Mouse (Mus musculus): ENCODE results near the gene Gata1. TPM values are rescaled to one million over a fixed set of nuclear protein-coding genes. Genes with fewer than 3 reads are reported as not detected.
"Not testable (repeated sequence)": the region's sequence is repeated elsewhere in the genome, so short reads cannot be mapped to it uniquely, and the experiment has no call there.

Gene Gata1
- polyA plus RNA-seq, 1 experiment from 2014 or later: 0.18 TPM

DNA sequence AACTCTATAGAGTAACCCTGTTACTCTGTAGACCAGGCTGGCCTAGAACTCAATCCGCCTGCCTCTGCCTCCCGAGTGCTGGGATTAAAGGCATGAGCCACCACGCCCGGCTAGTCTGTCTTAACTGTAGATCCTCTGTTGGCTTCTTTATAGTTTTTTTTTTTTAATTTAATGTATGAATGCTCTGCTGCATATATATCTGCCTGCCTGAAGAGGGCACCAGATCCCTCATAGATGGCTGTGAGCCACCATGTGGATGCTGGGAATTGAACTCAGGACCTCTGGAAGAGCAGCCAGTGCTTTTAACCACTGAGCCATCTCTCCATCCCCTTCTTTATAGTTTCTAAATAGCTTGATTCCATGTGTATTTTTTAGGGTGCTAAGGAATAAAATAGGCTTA, 31.5 kb upstream of the Gata1 start:
- not testable (repeated sequence) for H3K27ac ChIP-seq (ENCODE audit: low read length); H3K9me3 ChIP-seq (replicated peaks; ENCODE audit: control insufficient read depth, low read length, poor library complexity, severe bottlenecking); H3K36me3 ChIP-seq (ENCODE audit: control insufficient read depth, insufficient read depth, low read length); ATAC-seq; H3K4me3 ChIP-seq (ENCODE audit: low read depth, low read length); H3K4me2 ChIP-seq (ENCODE audit: low read length); H3K4me1 ChIP-seq (ENCODE audit: control insufficient read depth, insufficient read depth, low read length); H3K9ac ChIP-seq (ENCODE audit: low read depth, low read length); H3K27me3 ChIP-seq (ENCODE audit: control insufficient read depth, insufficient read depth, low read depth, low read length)
- 91% methylated on average over 4 of the region's 4 CpGs for WGBS

DNA sequence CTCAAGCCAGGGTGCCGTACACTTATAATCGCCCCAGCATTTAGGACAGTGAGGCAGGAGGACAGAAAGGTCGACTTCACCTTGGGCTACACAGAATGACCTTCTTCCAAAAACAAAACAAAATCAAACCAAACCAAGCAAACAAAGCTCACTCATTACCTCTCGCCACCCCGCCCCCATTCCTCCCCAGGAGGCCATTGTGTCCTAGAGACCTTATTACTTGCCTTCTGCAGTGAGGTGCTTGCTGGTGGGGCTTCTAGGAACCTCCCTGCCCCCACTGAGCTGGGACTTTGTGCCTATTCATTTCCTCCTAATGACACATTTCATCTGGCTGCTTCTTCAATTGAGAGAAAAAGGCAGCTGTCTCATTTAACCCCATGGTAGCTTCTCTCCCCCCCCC, 30.7 kb upstream of the Gata1 start:
- Histone ChIP-seq H3K27me3 (ENCODE audit: control insufficient read depth, insufficient read depth, low read depth, low read length) (no peaks in the 10 kb centered on the region), H3K4me2 (ENCODE audit: low read length) (no peak overlapping the region), H3K4me1 (ENCODE audit: control insufficient read depth, insufficient read depth, low read length) (no peaks in the 10 kb centered on the region), H3K27ac (ENCODE audit: low read length) (no peak overlapping the region), H3K9ac (ENCODE audit: low read depth, low read length) (no peak overlapping the region), H3K9me3 (replicated peaks; ENCODE audit: control insufficient read depth, low read length, poor library complexity, severe bottlenecking) (no peaks in the 10 kb centered on the region), H3K4me3 (ENCODE audit: low read depth, low read length) (no peak overlapping the region), H3K36me3 (ENCODE audit: control insufficient read depth, insufficient read depth, low read length) (no peaks in the 10 kb centered on the region)
- 28% methylated on average over 5 of the region's 5 CpGs for WGBS
- no peak for ATAC-seq

DNA sequence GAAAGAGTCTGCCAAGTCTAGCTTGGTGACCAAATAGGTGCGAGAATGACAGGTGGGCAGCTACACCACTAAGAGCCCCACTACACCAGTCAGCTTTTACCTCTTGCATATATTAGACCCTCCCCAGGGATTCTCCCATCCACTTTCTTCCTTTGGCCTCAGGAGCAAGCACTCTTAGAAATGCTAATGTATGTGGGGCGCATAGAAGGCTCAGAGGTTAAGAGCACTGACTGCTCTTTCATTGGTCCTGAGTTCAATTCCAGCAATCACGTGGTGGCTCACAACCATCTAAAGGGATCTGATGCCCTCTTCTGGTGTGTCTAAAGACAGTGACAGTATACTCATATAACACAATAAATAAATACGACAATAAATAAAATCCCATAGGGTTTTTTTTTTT, 25.1 kb upstream of the Gata1 start:
- no peak for ATAC-seq
- no peak overlapping the region for H3K4me3 ChIP-seq (ENCODE audit: low read depth, low read length)
- no peak overlapping the region for H3K9ac ChIP-seq (ENCODE audit: low read depth, low read length)
- H3K4me1 ChIP-seq (ENCODE audit: control insufficient read depth, insufficient read depth, low read length): no peaks in the 10 kb centered on the region
- 73% methylated on average over 4 of the region's 4 CpGs for WGBS
- H3K27me3 ChIP-seq (ENCODE audit: control insufficient read depth, insufficient read depth, low read depth, low read length): no peaks in the 10 kb centered on the region
- H3K36me3 ChIP-seq (ENCODE audit: control insufficient read depth, insufficient read depth, low read length): no peaks in the 10 kb centered on the region
- no peak overlapping the region for H3K27ac ChIP-seq (ENCODE audit: low read length)
- H3K4me2 ChIP-seq (ENCODE audit: low read length): no peak overlapping the region
- H3K9me3 ChIP-seq (replicated peaks; ENCODE audit: control insufficient read depth, low read length, poor library complexity, severe bottlenecking): no peaks in the 10 kb centered on the region; the same call in 1 of the 2 replicates

DNA sequence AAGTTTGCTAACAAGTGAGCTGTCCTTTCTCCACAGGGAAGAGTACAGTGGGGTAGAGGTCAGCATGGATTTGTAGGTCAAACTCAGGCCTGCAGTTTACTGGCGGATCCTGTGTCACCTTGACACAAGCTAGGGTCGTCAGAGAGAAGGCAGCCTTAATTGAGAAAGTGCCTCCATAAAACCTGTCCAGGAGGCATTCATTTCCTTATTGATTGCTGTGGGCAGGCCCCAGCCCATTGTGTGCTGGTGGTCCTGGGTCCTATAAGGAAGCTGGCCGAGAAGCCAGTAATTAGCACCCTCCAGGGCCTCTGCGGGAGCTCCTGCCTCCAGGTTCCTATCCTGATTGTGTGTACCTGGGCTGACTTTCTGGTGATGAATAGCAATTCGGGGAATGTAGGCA, 24.1 kb upstream of the Gata1 start:
- H3K36me3 ChIP-seq (ENCODE audit: control insufficient read depth, insufficient read depth, low read length): no peaks in the 10 kb centered on the region
- H3K4me3 ChIP-seq (ENCODE audit: low read depth, low read length): no peak overlapping the region
- ATAC-seq: no peak
- H3K4me2 ChIP-seq (ENCODE audit: low read length): no peak overlapping the region
- H3K27ac ChIP-seq (ENCODE audit: low read length): no peak overlapping the region
- no peaks in the 10 kb centered on the region; the same call in 1 of the 2 replicates for H3K9me3 ChIP-seq (replicated peaks; ENCODE audit: control insufficient read depth, low read length, poor library complexity, severe bottlenecking)
- no peaks in the 10 kb centered on the region for H3K4me1 ChIP-seq (ENCODE audit: control insufficient read depth, insufficient read depth, low read length)
- H3K9ac ChIP-seq (ENCODE audit: low read depth, low read length): no peak overlapping the region
- 29% methylated on average over 5 of the region's 5 CpGs for WGBS
- H3K27me3 ChIP-seq (ENCODE audit: control insufficient read depth, insufficient read depth, low read depth, low read length): no peaks in the 10 kb centered on the region

DNA sequence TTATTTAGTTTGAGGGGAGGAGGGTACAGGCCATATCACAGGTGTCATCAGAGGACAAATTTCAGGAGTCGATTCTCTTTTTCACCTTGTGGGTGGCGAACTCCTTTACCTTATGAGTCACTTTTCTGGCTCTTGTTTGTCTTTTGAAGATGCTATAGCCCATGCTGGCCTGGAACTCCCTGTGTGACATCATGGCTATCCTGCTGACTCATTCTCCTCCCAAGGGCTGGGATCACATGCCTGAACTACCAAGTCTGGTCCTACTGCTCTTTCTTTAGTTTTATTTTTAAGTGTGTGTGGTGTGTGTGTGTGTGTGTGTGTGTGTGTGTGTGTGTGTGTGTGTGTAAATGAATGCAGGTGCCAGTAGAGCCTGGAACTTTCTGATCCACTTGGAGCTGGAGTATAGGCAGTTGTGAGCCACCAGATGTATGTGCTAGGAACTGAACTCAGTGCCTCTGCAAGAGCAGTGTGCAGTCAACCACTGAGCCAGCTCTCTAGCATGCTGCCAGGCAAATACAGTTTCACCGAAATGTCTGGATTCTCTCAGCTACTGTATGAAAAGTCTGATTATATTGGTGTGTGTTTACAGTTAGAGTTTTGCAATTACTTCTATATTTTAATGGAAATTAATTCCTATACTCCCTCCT, 22.8 kb upstream of the Gata1 start:
- Histone ChIP-seq H3K36me3 (ENCODE audit: control insufficient read depth, insufficient read depth, low read length) (no peaks in the 10 kb centered on the region), H3K4me2 (ENCODE audit: low read length) (no peak overlapping the region), H3K9me3 (replicated peaks; ENCODE audit: control insufficient read depth, low read length, poor library complexity, severe bottlenecking) (no peaks in the 10 kb centered on the region; the same call in 1 of the 2 replicates), H3K27me3 (ENCODE audit: control insufficient read depth, insufficient read depth, low read depth, low read length) (no peaks in the 10 kb centered on the region), H3K4me1 (ENCODE audit: control insufficient read depth, insufficient read depth, low read length) (no peaks in the 10 kb centered on the region), H3K9ac (ENCODE audit: low read depth, low read length) (no peak overlapping the region), H3K27ac (ENCODE audit: low read length) (no peak overlapping the region), H3K4me3 (ENCODE audit: low read depth, low read length) (no peak overlapping the region)
- no peak for ATAC-seq
- 83% methylated on average over 3 of the region's 3 CpGs for WGBS

DNA sequence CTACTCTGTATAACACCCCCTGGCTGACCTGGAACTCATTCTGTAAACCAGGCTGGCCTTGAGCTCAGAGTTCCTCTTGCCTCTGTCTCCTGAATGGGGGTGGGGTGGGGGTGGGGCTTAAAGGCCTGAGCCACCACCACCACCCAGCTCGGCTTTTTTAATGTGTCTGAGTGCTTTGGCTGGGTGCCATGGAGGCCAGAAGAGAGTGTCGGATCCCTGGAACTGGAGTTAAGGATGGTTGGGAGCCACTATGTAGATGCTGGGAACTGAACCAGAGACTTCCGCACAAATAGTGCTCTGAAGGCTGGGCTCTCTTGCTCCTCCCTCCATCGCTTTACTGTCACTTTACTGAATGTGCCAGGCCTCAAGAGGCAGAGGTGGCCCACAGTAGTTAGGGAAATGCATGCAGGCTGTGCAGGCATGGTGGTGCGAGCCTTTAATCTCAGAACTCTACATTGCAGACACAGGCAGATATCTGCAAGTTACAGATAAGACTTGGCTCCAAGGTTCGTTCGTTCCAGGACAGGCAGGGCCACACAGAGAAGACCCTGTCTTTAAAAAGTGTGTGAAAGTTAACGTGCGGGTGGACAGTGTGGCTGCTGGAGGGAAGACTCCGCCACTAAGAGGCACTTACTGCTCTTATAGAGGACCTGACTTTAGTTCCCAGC, 15.3 kb upstream of the Gata1 start:
- Histone ChIP-seq H3K9me3 (replicated peaks; ENCODE audit: control insufficient read depth, low read length, poor library complexity, severe bottlenecking) (no peaks in the 10 kb centered on the region), H3K27ac (ENCODE audit: low read length) (no peak overlapping the region), H3K4me2 (ENCODE audit: low read length) (no peak overlapping the region), H3K4me3 (ENCODE audit: low read depth, low read length) (no peak overlapping the region), H3K9ac (ENCODE audit: low read depth, low read length) (no peak overlapping the region), H3K27me3 (ENCODE audit: control insufficient read depth, insufficient read depth, low read depth, low read length) (no peaks in the 10 kb centered on the region), H3K4me1 (ENCODE audit: control insufficient read depth, insufficient read depth, low read length) (no peaks in the 10 kb centered on the region), H3K36me3 (ENCODE audit: control insufficient read depth, insufficient read depth, low read length) (no peaks in the 10 kb centered on the region)
- 81% methylated on average over 10 of the region's 10 CpGs for WGBS
- ATAC-seq: no peak

DNA sequence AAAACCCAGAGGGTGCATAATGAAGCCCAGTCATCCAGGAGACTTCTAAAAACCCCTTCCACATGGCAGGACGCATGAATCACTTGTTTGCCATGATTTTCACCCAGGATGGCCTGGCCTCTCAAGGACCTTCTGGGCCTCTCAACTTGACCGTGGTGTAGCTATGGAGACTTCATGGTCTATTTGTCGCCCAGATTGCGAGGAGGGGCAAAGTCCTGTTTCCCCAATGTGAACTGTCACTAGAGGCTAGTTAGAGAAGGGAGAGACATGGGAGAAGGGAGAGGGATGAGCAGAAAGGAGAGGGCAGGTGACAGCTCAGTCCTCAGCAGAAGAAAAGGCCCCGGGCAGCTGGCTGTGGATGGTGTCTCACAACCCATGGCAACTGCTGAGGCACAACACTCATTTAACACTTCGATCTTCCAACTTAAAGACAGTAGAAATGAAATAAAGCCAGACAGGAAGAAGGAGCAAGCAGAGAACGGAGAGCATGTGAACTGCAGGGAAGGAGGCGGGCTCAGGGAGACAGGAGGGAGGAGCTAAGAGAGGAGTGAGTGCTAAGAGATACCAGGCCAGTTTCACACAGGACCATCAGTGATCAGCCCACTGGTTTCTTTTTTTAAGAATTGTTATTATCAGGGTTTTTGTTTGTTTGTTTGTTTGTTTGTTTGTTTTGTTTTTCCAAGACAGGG, 14.7 kb upstream of the Gata1 start:
- no peaks in the 10 kb centered on the region for H3K4me1 ChIP-seq (ENCODE audit: control insufficient read depth, insufficient read depth, low read length)
- no peak overlapping the region for H3K27ac ChIP-seq (ENCODE audit: low read length)
- 61% methylated on average over 8 of the region's 8 CpGs for WGBS
- H3K9ac ChIP-seq (ENCODE audit: low read depth, low read length): no peak overlapping the region
- no peaks in the 10 kb centered on the region for H3K27me3 ChIP-seq (ENCODE audit: control insufficient read depth, insufficient read depth, low read depth, low read length)
- no peaks in the 10 kb centered on the region for H3K36me3 ChIP-seq (ENCODE audit: control insufficient read depth, insufficient read depth, low read length)
- H3K4me3 ChIP-seq (ENCODE audit: low read depth, low read length): no peak overlapping the region
- no peaks in the 10 kb centered on the region for H3K9me3 ChIP-seq (replicated peaks; ENCODE audit: control insufficient read depth, low read length, poor library complexity, severe bottlenecking)
- no peak overlapping the region for H3K4me2 ChIP-seq (ENCODE audit: low read length)
- ATAC-seq: no peak

DNA sequence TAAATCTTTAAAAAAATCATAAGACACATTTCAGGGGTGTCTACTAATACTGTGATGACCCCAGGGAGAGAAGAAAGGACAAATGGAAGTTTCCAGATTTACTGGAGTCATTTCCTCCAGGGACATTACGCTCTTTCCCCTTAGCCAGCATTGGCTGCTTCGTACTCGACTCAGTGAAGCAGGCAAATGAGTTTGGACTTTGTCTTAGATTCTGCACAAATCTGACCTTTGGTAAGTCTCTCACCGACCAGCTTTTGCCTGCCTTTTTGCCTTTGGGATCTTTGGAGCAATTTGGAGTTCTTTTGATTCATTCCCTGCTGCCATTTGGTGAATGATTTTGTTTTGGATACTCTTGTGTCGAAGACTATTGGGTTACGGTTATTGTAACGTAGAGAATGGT, 3.5 kb upstream of the Gata1 start:
- no peak overlapping the region for H3K27ac ChIP-seq (ENCODE audit: low read length)
- no peak overlapping the region for H3K4me3 ChIP-seq (ENCODE audit: low read depth, low read length)
- no peak for ATAC-seq
- H3K9me3 ChIP-seq (replicated peaks; ENCODE audit: control insufficient read depth, low read length, poor library complexity, severe bottlenecking): no peaks in the 10 kb centered on the region
- no peaks in the 10 kb centered on the region for H3K27me3 ChIP-seq (ENCODE audit: control insufficient read depth, insufficient read depth, low read depth, low read length)
- 87% methylated on average over 7 of the region's 7 CpGs for WGBS
- H3K4me2 ChIP-seq (ENCODE audit: low read length): no peak overlapping the region
- no peaks in the 10 kb centered on the region for H3K4me1 ChIP-seq (ENCODE audit: control insufficient read depth, insufficient read depth, low read length)
- no peaks in the 10 kb centered on the region for H3K36me3 ChIP-seq (ENCODE audit: control insufficient read depth, insufficient read depth, low read length)
- no peak overlapping the region for H3K9ac ChIP-seq (ENCODE audit: low read depth, low read length)

DNA sequence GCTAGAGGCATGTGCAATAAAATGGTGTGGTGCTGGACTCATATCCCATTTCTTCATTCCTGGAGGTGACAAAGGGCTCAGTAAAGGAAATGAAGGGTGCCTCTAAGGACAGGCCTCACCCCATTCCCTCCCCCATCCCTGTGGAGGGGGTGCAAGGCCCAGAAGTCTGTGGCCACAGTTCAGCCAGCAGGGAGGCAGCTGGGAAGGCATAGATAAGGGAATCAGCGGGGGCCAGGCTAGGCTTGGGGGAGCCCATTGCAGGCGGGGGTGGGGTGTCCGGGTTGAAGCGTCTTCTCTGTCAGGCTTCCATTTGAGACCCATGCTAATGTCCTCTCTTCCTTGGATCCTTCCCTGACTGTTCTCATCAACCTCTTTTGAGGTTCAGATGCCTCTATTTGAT, 6.6 kb downstream of the Gata1 start:
- Histone ChIP-seq H3K9me3 (replicated peaks; ENCODE audit: control insufficient read depth, low read length, poor library complexity, severe bottlenecking) (no peaks in the 10 kb centered on the region), H3K27ac (ENCODE audit: low read length) (no peak overlapping the region), H3K27me3 (ENCODE audit: control insufficient read depth, insufficient read depth, low read depth, low read length) (no peaks in the 10 kb centered on the region), H3K4me3 (ENCODE audit: low read depth, low read length) (no peak overlapping the region), H3K4me1 (ENCODE audit: control insufficient read depth, insufficient read depth, low read length) (no peaks in the 10 kb centered on the region), H3K4me2 (ENCODE audit: low read length) (no peak overlapping the region), H3K36me3 (ENCODE audit: control insufficient read depth, insufficient read depth, low read length) (no peaks in the 10 kb centered on the region), H3K9ac (ENCODE audit: low read depth, low read length) (no peak overlapping the region)
- no peak for ATAC-seq
- WGBS: 62% methylated on average over 4 of the region's 4 CpGs

Measured in midbrain, embryonic 16.5 days (tissue).